Mouse (Mus musculus) neutrophil, adult 59 days (primary cell): Measurements from ENCODE around the gene Slc35f5. TPM values are rescaled to one million over a fixed set of nuclear protein-coding genes. Genes with fewer than 3 reads are reported as not detected.

ENCODE experiments used
- total RNA-seq, 2 experiments: library from RNA; stranded (reverse); gene quantifications; 1 replicate in 1 of 2; 2 replicates in 1 of 2; pipeline ENCODE4 v1.2.4; 2023

Slc35f5 gene
- total RNA-seq: 1 to 10 TPM; 6.2 to 9.0 TPM

DNA sequence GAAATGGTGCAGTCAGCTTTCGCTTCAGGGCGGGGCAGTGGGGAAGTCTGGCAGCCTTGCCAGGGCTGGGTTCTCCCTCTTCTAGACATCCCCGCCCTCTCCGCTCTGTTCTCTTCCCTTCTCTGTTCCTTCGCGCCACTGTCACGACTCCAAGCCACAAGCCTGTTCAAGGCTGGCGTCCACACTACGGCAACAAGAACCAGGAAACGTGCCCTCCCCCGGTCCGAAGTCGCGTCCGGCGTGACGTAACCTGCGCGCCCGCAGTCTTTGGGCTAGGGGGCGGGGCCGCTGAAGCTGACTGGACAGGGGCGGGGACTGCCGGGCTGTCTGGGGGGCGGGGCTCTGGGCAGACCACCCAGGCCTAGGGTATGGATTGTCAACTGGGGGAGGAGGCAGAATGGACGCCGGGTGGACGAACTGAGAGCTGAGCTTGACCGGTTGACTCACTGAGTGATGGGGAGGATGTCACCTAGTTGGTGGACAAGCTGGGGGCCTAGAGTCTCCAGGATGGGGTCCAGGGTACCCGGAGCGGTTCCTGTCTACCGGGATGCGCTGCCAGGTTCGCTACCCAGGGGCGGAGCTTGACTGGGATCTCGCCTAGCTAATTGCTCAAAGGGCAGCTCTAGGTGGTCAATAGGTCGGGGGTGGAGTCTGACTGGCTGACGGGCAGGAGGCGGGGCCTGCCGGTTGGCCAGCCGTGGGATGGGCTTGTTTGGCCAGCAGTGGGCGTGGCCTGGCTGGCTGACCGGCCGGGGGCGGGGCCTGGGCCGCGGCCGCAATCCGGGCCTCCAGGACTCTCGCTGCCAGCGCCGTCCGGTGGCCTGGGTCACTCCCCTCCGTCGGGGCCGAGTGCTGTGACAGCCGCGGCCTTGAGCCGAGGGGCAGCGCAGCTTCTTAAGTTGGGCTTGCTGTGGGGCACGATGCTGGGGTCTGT is at the start of gene Slc35f5:
Gene Slc35f5, plus strand, starts transcription at position 337 of the 934 bp plus-strand sequence.

Other genes starting within 250 kb of the Slc35f5 start
- 100 to 1,000 TPM; 850 to 883 TPM for gene Actr3, start 124.9 kb upstream of the Slc35f5 start, total RNA-seq
- gene Gpr39, start 116.4 kb downstream of the Slc35f5 start, total RNA-seq: not detected